8 mouse cellular contexts compared by ENCODE assay signal in genomic region chr8:124265798-124266197, GRCm38 (mm10). TPM values are rescaled to one million over a fixed set of nuclear protein-coding genes. Genes with fewer than 3 reads are reported as not detected.
DNase-seq lines count a peak whose midpoint lies in the region; ATAC-seq and TF ChIP-seq lines count a peak whose summit lies in the region.

No protein-coding gene starts in this region.

- no peak overlapping the region for H3K9ac ChIP-seq in liver, embryonic 14.5 days (replicated peaks)

- H3K4me1 ChIP-seq in heart, embryonic 10.5 days, result peaks cover 56% of the 10 kb centered on the region
- H3K4me1 ChIP-seq in liver, embryonic 14.5 days (replicated peaks; ENCODE audit: control insufficient read depth in 2 of 2, insufficient read depth in 2 of 2, low read length in 1 of 2), result peaks cover 0 to 17% of the 10 kb centered on the region in 2 experiments; a peak in 2 of 4 replicates

- no peak for TF ChIP-seq EP300 in liver, embryonic 14.5 days (IDR thresholded peaks at IDR 0.05; ENCODE audit: low read depth)

- ATAC-seq in CD4-positive, CD25-positive, alpha-beta regulatory T cell, adult 4 months, result peak; percentile 79
- ATAC-seq in liver, embryonic 14.5 days (ENCODE audit: insufficient read depth), result peak; percentile 82

- H3K9me3 ChIP-seq in heart, embryonic 10.5 days, result 0 out of 2 replicates have a peak, but pooled peaks cover 4% of the 10 kb centered on the region
- no peaks in the 10 kb centered on the region for H3K9me3 ChIP-seq in liver, embryonic 14.5 days (ENCODE audit: control insufficient read depth, low read length)

- 61% methylated on average over 8 of the region's 8 CpGs for WGBS in heart, embryonic 10.5 days
- 29% methylated on average over 8 of the region's 8 CpGs for WGBS in liver, embryonic 14.5 days (ENCODE audit: insufficient replicate concordance)

- no peak for TF ChIP-seq CTCF in gastrocnemius, adult 2 months (IDR thresholded peaks at IDR 0.05)
- no peak for TF ChIP-seq CTCF in liver, embryonic 14.5 days (IDR thresholded peaks at IDR 0.05; ENCODE audit: low read depth)

- no peak overlapping the region for H3K4me3 ChIP-seq in gastrocnemius, adult 2 months
- H3K4me3 ChIP-seq in heart, embryonic 10.5 days, result no peak overlapping the region
- no peak overlapping the region for H3K4me3 ChIP-seq in liver, embryonic 14.5 days (ENCODE audit: insufficient read depth in 1 of 2, low read depth in 2 of 2, low read length in 2 of 2)

- H3K27me3 ChIP-seq in heart, embryonic 10.5 days (ENCODE audit: insufficient read depth, poor library complexity, severe bottlenecking), result 0 out of 2 replicates have a peak, but pooled peaks cover 6% of the 10 kb centered on the region
- no peaks in the 10 kb centered on the region for H3K27me3 ChIP-seq in liver, embryonic 14.5 days (ENCODE audit: control insufficient read depth, insufficient read depth, low read length)

- 0 out of 2 replicates have a peak, but pooled peaks cover 2% of the 10 kb centered on the region for H3K36me3 ChIP-seq in heart, embryonic 10.5 days
- no peaks in the 10 kb centered on the region for H3K36me3 ChIP-seq in liver, embryonic 14.5 days (replicated peaks; ENCODE audit: control insufficient read depth, insufficient read depth, low read depth)

- intact Hi-C loops in gastrocnemius, adult 2 months (cut with DNase I), result no loop called here
- intact Hi-C loops in gastrocnemius, postnatal 36 days (cut with DNase I), result no loop called here

- peak overlapping the region; percentile 83 for H3K27ac ChIP-seq in gastrocnemius, adult 2 months
- H3K27ac ChIP-seq in heart, embryonic 10.5 days, result peak overlapping the region; percentile 57; the same call in 1 of the 2 replicates
- H3K27ac ChIP-seq in liver, embryonic 14.5 days, result no peak overlapping the region

- no peak overlapping the region for H3K4me2 ChIP-seq in liver, embryonic 14.5 days (ENCODE audit: low read depth)

- DNase-seq in gastrocnemius, adult 2 months, result peak; percentile 82
- no peak for DNase-seq in gastrocnemius, postnatal 36 days
- peak; percentile 78 for DNase-seq in heart, embryonic 10.5 days (ENCODE audit: low spot score)
- DNase-seq in liver, embryonic 14.5 days (ENCODE audit: low read depth in 3 of 3, low spot score in 3 of 3), result peak in 2 of 3 experiments; percentile 22 to 50
- DNase-seq in left cerebral cortex, adult 8-10 months (ENCODE audit: low spot score in 2 of 2), result no peak
- DNase-seq in retina, embryonic 14.5 days (ENCODE audit: low spot score), result no peak
- DNase-seq in layer of hippocampus, adult 11-12 months (ENCODE audit: low spot score), result no peak

RNA-seq across cellular contexts. Expression of gene Galnt2, which starts 34.6 kb away (rescaled TPM):
- 10 to 100 TPM; 35.6 to 37.2 TPM for total RNA-seq in gastrocnemius, adult 2 months (2021)
- 10 to 100 TPM; 32.5 to 35.6 TPM for total RNA-seq in gastrocnemius, postnatal 36 days (2021)
- 10 to 100 TPM; 18.5 to 18.7 TPM for polyA plus RNA-seq in CD4-positive, CD25-positive, alpha-beta regulatory T cell, adult 4 months (2017; shearing (Covaris generic))
- 44.7 and 59.3 TPM in 2 replicates for polyA plus RNA-seq in heart, embryonic 10.5 days (2016; fragmentation: Nextera tagmentation; extraction: Ambion mirVana)
- 3.7 and 6.6 TPM in 2 replicates for polyA plus RNA-seq in liver, embryonic 14.5 days (2012; rRNA removed)
- 19.2 and 21.5 TPM in 2 replicates for polyA plus RNA-seq in liver, embryonic 14.5 days (2014; fragmentation: Nextera tagmentation; extraction: Ambion mirVana)
- 10 to 100 TPM; 34.5 to 49.5 (median 39.8) TPM for total RNA-seq in left cerebral cortex, adult 8-10 months (2022)

Comparison
In these comparisons a context has a peak if more than half of its experiments do, and no peak if none do; other contexts are left out.
1. DNase-seq: peak in gastrocnemius, adult 2 months (single experiment), heart, embryonic 10.5 days (single experiment) and liver, embryonic 14.5 days (2 of 3); none in gastrocnemius, postnatal 36 days (0 of 2), left cerebral cortex, adult 8-10 months (0 of 2), retina, embryonic 14.5 days (single experiment) and layer of hippocampus, adult 11-12 months (single experiment).